Mouse (Mus musculus) embryonic facial prominence, embryonic 15.5 days (tissue): Measurements from ENCODE around the gene Prkci. TPM values are rescaled to one million over a fixed set of nuclear protein-coding genes. Genes with fewer than 3 reads are reported as not detected.

Experiments used
- ATAC-seq: fragments of 200-750 bp; cut with Nextera tagmentation; 2 replicates; pipeline ENCODE4 v1.8.0; 2017; ENCODE audit warnings: low read depth, moderate TSS enrichment; ENCODE audit not compliant: insufficient number of reproducible peaks, low FRiP score, low TSS enrichment
- H3K27ac ChIP-seq: fragments of 300-500 bp; sonication (generic); replicated peaks from 2 replicates; pipeline ENCODE4 v1.5.1; 2015; ENCODE audit warnings: mild to moderate bottlenecking, inconsistent platforms
- H3K27me3 ChIP-seq: fragments of 300-500 bp; sonication (generic); 2 replicates; pipeline ENCODE4 v1.6.1; 2015; ENCODE audit warnings: inconsistent platforms
- H3K36me3 ChIP-seq: fragments of 300-500 bp; sonication (generic); 2 replicates; pipeline ENCODE4 v1.6.1; 2015; ENCODE audit warnings: mild to moderate bottlenecking, inconsistent platforms
- H3K4me1 ChIP-seq: fragments of 300-500 bp; sonication (generic); 2 replicates; pipeline ENCODE4 v1.6.1; 2015; ENCODE audit warnings: inconsistent platforms
- H3K4me2 ChIP-seq: fragments of 300-500 bp; sonication (generic); replicated peaks from 2 replicates; pipeline ENCODE4 v1.6.1; 2015; ENCODE audit warnings: mild to moderate bottlenecking, inconsistent platforms
- H3K4me3 ChIP-seq: fragments of 300-500 bp; sonication (generic); replicated peaks from 2 replicates; pipeline ENCODE4 v1.5.1; 2015; ENCODE audit warnings: mild to moderate bottlenecking, inconsistent platforms
- H3K9ac ChIP-seq: fragments of 300-500 bp; sonication (generic); 2 replicates; pipeline ENCODE4 v1.6.1; 2015; ENCODE audit warnings: inconsistent platforms
- H3K9me3 ChIP-seq: fragments of 300-500 bp; sonication (generic); replicated peaks from 2 replicates; pipeline ENCODE4 v1.6.1; 2016; ENCODE audit warnings: inconsistent platforms
- WGBS: fragments of 180-500 bp; shearing (Covaris S2); methylation state at CpG from one replicate; pipeline ENCODE4 v1.1.7; 2015; 5-methylcytosine and 5-hydroxymethylcytosine counted together
- polyA plus RNA-seq: library from polyadenylated mRNA; unstranded; fragments of >200 nt; fragmentation: Nextera tagmentation; extraction: Ambion mirVana; gene quantifications from 2 replicates; pipeline ENCODE4 v1.2.1, GENCODE M21; 2015

The Prkci gene
- polyA plus RNA-seq, 1 experiment from 2014 or later, result 35.8 TPM

- no peak overlapping the region for H3K4me3 ChIP-seq
- no peaks in the 10 kb centered on the region for H3K4me1 ChIP-seq
- H3K27ac ChIP-seq, result no peak overlapping the region
- H3K4me2 ChIP-seq, result no peak overlapping the region
- H3K9me3 ChIP-seq, result no peaks in the 10 kb centered on the region
- WGBS, result 49% methylated on average over 11 of the region's 11 CpGs
- no peaks in the 10 kb centered on the region for H3K27me3 ChIP-seq
- no peaks in the 10 kb centered on the region for H3K36me3 ChIP-seq
- ATAC-seq, result no peak
- no peak overlapping the region for H3K9ac ChIP-seq
These were observed 80.3 kb downstream of the Prkci start for GRCm38 (mm10) chr3:31075808-31076207.

- WGBS, result 74% methylated on average over 6 of the region's 6 CpGs
- Histone ChIP-seq H3K9me3 (no peaks in the 10 kb centered on the region), H3K36me3 (no peaks in the 10 kb centered on the region), H3K4me2 (no peak overlapping the region), H3K4me1 (no peaks in the 10 kb centered on the region), H3K9ac (no peak overlapping the region), H3K27ac (no peak overlapping the region), H3K4me3 (no peak overlapping the region), H3K27me3 (no peaks in the 10 kb centered on the region)
- no peak for ATAC-seq
These were observed 81.6 kb downstream of the Prkci start for GRCm38 (mm10) chr3:31077068-31077703.

- no peaks in the 10 kb centered on the region for H3K9me3 ChIP-seq
- ATAC-seq, result no peak
- H3K4me2 ChIP-seq, result no peak overlapping the region
- no peak overlapping the region for H3K9ac ChIP-seq
- 81% methylated on average over 10 of the region's 10 CpGs for WGBS
- H3K36me3 ChIP-seq, result no peaks in the 10 kb centered on the region
- no peak overlapping the region for H3K27ac ChIP-seq
- peaks cover 10% of the 10 kb centered on the region for H3K4me1 ChIP-seq
- H3K27me3 ChIP-seq, result no peaks in the 10 kb centered on the region
- H3K4me3 ChIP-seq, result no peak overlapping the region
These were observed 83.9 kb downstream of the Prkci start for GRCm38 (mm10) chr3:31079450-31079849.

- no peaks in the 10 kb centered on the region for H3K9me3 ChIP-seq
- no peaks in the 10 kb centered on the region for H3K36me3 ChIP-seq
- 83% methylated on average over 10 of the region's 10 CpGs for WGBS
- H3K27ac ChIP-seq, result no peak overlapping the region
- H3K4me2 ChIP-seq, result no peak overlapping the region
- H3K4me3 ChIP-seq, result no peak overlapping the region
- no peak overlapping the region for H3K9ac ChIP-seq
- ATAC-seq, result no peak
- peaks cover 10% of the 10 kb centered on the region for H3K4me1 ChIP-seq
- no peaks in the 10 kb centered on the region for H3K27me3 ChIP-seq
These were observed 85.4 kb downstream of the Prkci start for GRCm38 (mm10) chr3:31080791-31081502.

- WGBS, result 84% methylated on average over 12 of the region's 13 CpGs
- no peak overlapping the region for H3K4me3 ChIP-seq
These were observed 87.4 kb downstream of the Prkci start for GRCm38 (mm10) chr3:31082838-31083506.

GRCm38 (mm10) chr3:31083507-31084245 is 88.1 kb downstream of the Prkci start:
- Histone ChIP-seq H3K4me3 (no peak overlapping the region), H3K27me3 (no peaks in the 10 kb centered on the region), H3K4me2 (0 out of 2 replicates have a peak overlapping the region, but pooled peaks have one; percentile 15), H3K9ac (no peak overlapping the region), H3K4me1 (peaks cover 10% of the 10 kb centered on the region), H3K36me3 (no peaks in the 10 kb centered on the region), H3K27ac (0 out of 2 replicates have a peak overlapping the region, but pooled peaks have one; percentile 3), H3K9me3 (no peaks in the 10 kb centered on the region)
- 31% methylated on average over 12 of the region's 12 CpGs for WGBS
- no peak for ATAC-seq

More at GRCm38 (mm10) chr3:31082838-31083506, 87.4 kb downstream of the Prkci start:
- Histone ChIP-seq H3K27ac (no peak overlapping the region), H3K4me2 (no peak overlapping the region), H3K9ac (no peak overlapping the region), H3K4me1 (peaks cover 10% of the 10 kb centered on the region), H3K36me3 (no peaks in the 10 kb centered on the region), H3K27me3 (no peaks in the 10 kb centered on the region), H3K9me3 (no peaks in the 10 kb centered on the region)
- ATAC-seq, result no peak

- H3K4me2 ChIP-seq, result no peak overlapping the region
- no peaks in the 10 kb centered on the region for H3K27me3 ChIP-seq
- no peak for ATAC-seq
- no peak overlapping the region for H3K9ac ChIP-seq
- H3K27ac ChIP-seq, result no peak overlapping the region
- H3K4me1 ChIP-seq, result peaks cover 10% of the 10 kb centered on the region
- no peak overlapping the region for H3K4me3 ChIP-seq
- no peaks in the 10 kb centered on the region for H3K36me3 ChIP-seq
- 87% methylated on average over 3 of the region's 3 CpGs for WGBS
- H3K9me3 ChIP-seq, result no peaks in the 10 kb centered on the region
These were observed 89.5 kb downstream of the Prkci start for GRCm38 (mm10) chr3:31085000-31085399.

GRCm38 (mm10) chr3:31088789-31089775 is 93.5 kb downstream of the Prkci start:
- no peak for ATAC-seq
- no peaks in the 10 kb centered on the region for H3K9me3 ChIP-seq
- H3K4me2 ChIP-seq, result no peak overlapping the region
- H3K4me1 ChIP-seq, result peaks cover 7% of the 10 kb centered on the region
- 44% methylated on average over 10 of the region's 10 CpGs for WGBS
- no peaks in the 10 kb centered on the region for H3K27me3 ChIP-seq
- H3K27ac ChIP-seq, result no peak overlapping the region
- H3K4me3 ChIP-seq, result no peak overlapping the region
- H3K9ac ChIP-seq, result no peak overlapping the region
- no peaks in the 10 kb centered on the region for H3K36me3 ChIP-seq

GRCm38 (mm10) chr3:31089956-31090355 is 94.4 kb downstream of the Prkci start:
- WGBS, result 57% methylated on average over 7 of the region's 7 CpGs
- ATAC-seq, result no peak
- peaks cover 5% of the 10 kb centered on the region; the same call in 1 of the 2 replicates for H3K4me1 ChIP-seq

GRCm38 (mm10) chr3:31093196-31093595 is 97.6 kb downstream of the Prkci start:
- Histone ChIP-seq H3K27me3 (no peaks in the 10 kb centered on the region), H3K4me1 (peaks cover 20% of the 10 kb centered on the region), H3K9ac (0 out of 2 replicates have a peak overlapping the region, but pooled peaks have one; percentile 4), H3K27ac (peak overlapping the region; percentile 98), H3K36me3 (no peaks in the 10 kb centered on the region), H3K4me3 (peak overlapping the region; percentile 70), H3K9me3 (no peaks in the 10 kb centered on the region), H3K4me2 (peak overlapping the region; percentile 67)
- WGBS, result 4% methylated on average over 13 of the region's 13 CpGs
- ATAC-seq, result no peak

More at GRCm38 (mm10) chr3:31089956-31090355, 94.4 kb downstream of the Prkci start:
- no peaks in the 10 kb centered on the region for H3K36me3 ChIP-seq
- H3K4me2 ChIP-seq, result no peak overlapping the region
- H3K9ac ChIP-seq, result no peak overlapping the region
- H3K27ac ChIP-seq, result no peak overlapping the region
- no peaks in the 10 kb centered on the region for H3K27me3 ChIP-seq
- H3K9me3 ChIP-seq, result no peaks in the 10 kb centered on the region
- no peak overlapping the region for H3K4me3 ChIP-seq
